Mouse (Mus musculus): ENCODE measurements around the gene Actr1a.

Actr1a gene

GRCm38 (mm10) chr19:46399372-46399771 is 3.8 kb upstream of the Actr1a start:
- DNase-seq: no peak

GRCm38 (mm10) chr19:46398401-46398800 is 2.9 kb upstream of the Actr1a start:
- no peak for DNase-seq

GRCm38 (mm10) chr19:46397436-46398001 is 2.0 kb upstream of the Actr1a start:
- peak in 1 of 2 experiments; percentile 29 for DNase-seq

- DNase-seq: peak; percentile 98
These were observed 1.3 kb upstream of the Actr1a start, which contains the start of gene Sufu for GRCm38 (mm10) chr19:46396686-46397435. TSS of gene Sufu (plus strand) at chr19:46396896.

GRCm38 (mm10) chr19:46396109-46396508 is 561 bp upstream of the Actr1a start:
- DNase-seq: no peak

GRCm38 (mm10) chr19:46394712-46395108 is 838 bp downstream of the Actr1a start:
- no peak for DNase-seq

- DNase-seq: no peak
These were observed 3.5 kb downstream of the Actr1a start for GRCm38 (mm10) chr19:46392018-46392417.

- DNase-seq: no peak
These were observed 5.7 kb downstream of the Actr1a start for GRCm38 (mm10) chr19:46389872-46390271.

GRCm38 (mm10) chr19:46382275-46382674 is 13.3 kb downstream of the Actr1a start:
- no peak for DNase-seq

GRCm38 (mm10) chr19:46375891-46376290 is 19.7 kb downstream of the Actr1a start:
- DNase-seq: no peak

GRCm38 (mm10) chr19:46375489-46375888 is 20.1 kb downstream of the Actr1a start:
- no peak for DNase-seq

- DNase-seq: no peak
These were observed 21.0 kb downstream of the Actr1a start for GRCm38 (mm10) chr19:46374477-46375088.

GRCm38 (mm10) chr19:46369204-46369603 is 26.3 kb downstream of the Actr1a start:
- DNase-seq: no peak

GRCm38 (mm10) chr19:46367798-46368590 is 27.6 kb downstream of the Actr1a start:
- no peak for DNase-seq

- DNase-seq: no peak
These were observed 32.1 kb downstream of the Actr1a start for GRCm38 (mm10) chr19:46363294-46364009.

GRCm38 (mm10) chr19:46362104-46362503 is 33.4 kb downstream of the Actr1a start:
- DNase-seq: no peak

- no peak for DNase-seq
These were observed 37.2 kb downstream of the Actr1a start for GRCm38 (mm10) chr19:46358381-46358780.

- no peak for DNase-seq
These were observed 37.9 kb downstream of the Actr1a start for GRCm38 (mm10) chr19:46357344-46358280.

GRCm38 (mm10) chr19:46356701-46357138 is 38.8 kb downstream of the Actr1a start:
- DNase-seq: peak; percentile 82 to 84

- DNase-seq: no peak
These were observed 45.2 kb downstream of the Actr1a start, which contains the start of gene 2310034G01Rik for GRCm38 (mm10) chr19:46350168-46350932. TSS of gene 2310034G01Rik (minus strand) at chr19:46350302.

All from thymus, adult 18-20 months (tissue).